Mouse (Mus musculus) heart, embryonic 15.5 days (tissue): Measurements from ENCODE around the gene Crip2. TPM values are rescaled to one million over a fixed set of nuclear protein-coding genes. Genes with fewer than 3 reads are reported as not detected.
A peak's percentile ranks its signal among the peaks of the same experiment; 100 is the strongest.

Experiments used
- ATAC-seq: fragments of 200-750 bp; cut with Nextera tagmentation; replicated peaks from 2 replicates; pipeline ENCODE4 v1.8.0; 2017; ENCODE audit warnings: low read depth, moderate TSS enrichment; ENCODE audit not compliant: insufficient number of reproducible peaks, insufficient read depth, low FRiP score
- H3K27ac ChIP-seq: fragments of 300-500 bp; sonication (generic); 2 replicates; pipeline ENCODE4 v1.5.1; 2015; ENCODE audit warnings: mild to moderate bottlenecking, inconsistent platforms
- H3K27me3 ChIP-seq: fragments of 300-500 bp; sonication (generic); 2 replicates; pipeline ENCODE4 v1.6.1; 2015; ENCODE audit warnings: inconsistent platforms
- H3K36me3 ChIP-seq: fragments of 300-500 bp; sonication (generic); 2 replicates; pipeline ENCODE4 v1.6.1; 2015; ENCODE audit warnings: mild to moderate bottlenecking, inconsistent platforms
- H3K4me1 ChIP-seq: fragments of 300-500 bp; sonication (generic); replicated peaks from 2 replicates; pipeline ENCODE4 v1.6.1; 2015; ENCODE audit warnings: inconsistent platforms
- H3K4me2 ChIP-seq: fragments of 300-500 bp; sonication (generic); 2 replicates; pipeline ENCODE4 v1.6.1; 2015; ENCODE audit warnings: inconsistent platforms, mild to moderate bottlenecking, moderate library complexity
- H3K4me3 ChIP-seq: fragments of 300-500 bp; sonication (generic); 2 replicates; pipeline ENCODE4 v1.5.1; 2015; ENCODE audit warnings: mild to moderate bottlenecking, inconsistent platforms
- H3K9ac ChIP-seq: fragments of 300-500 bp; sonication (generic); 2 replicates; pipeline ENCODE4 v1.6.1; 2015; ENCODE audit warnings: mild to moderate bottlenecking, inconsistent platforms
- H3K9me3 ChIP-seq: fragments of 300-500 bp; sonication (generic); replicated peaks from 2 replicates; pipeline ENCODE4 v1.6.1; 2016; ENCODE audit warnings: inconsistent platforms
- WGBS: fragments of 180-500 bp; shearing (Covaris S2); methylation state at CpG from one replicate; pipeline ENCODE4 v1.1.7; 2015; ENCODE audit warnings: mixed read lengths; 5-methylcytosine and 5-hydroxymethylcytosine counted together
- polyA plus RNA-seq: library from polyadenylated mRNA; unstranded; fragments of >200 nt; fragmentation: Nextera tagmentation; extraction: Ambion mirVana; gene quantifications from 2 replicates; pipeline ENCODE4 v1.2.1, GENCODE M21; 2015

Gene Crip2
- polyA plus RNA-seq = 1,571 and 1,711 TPM in 2 replicates

GRCm38 (mm10) chr12:113139908-113140615 is at the start of gene Crip2:
Gene Crip2, plus strand, starts transcription at chr12:113140236.
- WGBS = under 1% methylated on average over 68 of the region's 68 CpGs
- Histone ChIP-seq H3K27ac (peak within 1 kb of the TSS; percentile 96), H3K36me3 (peaks cover 41% of the 10 kb centered on the region), H3K4me1 (peaks cover 73% of the 10 kb centered on the region), H3K4me3 (peak within 1 kb of the TSS; percentile 67), H3K27me3 (no peaks in the 10 kb centered on the region), H3K9me3 (no peaks in the 10 kb centered on the region), H3K4me2 (peak within 1 kb of the TSS; percentile 78), H3K9ac (peak within 1 kb of the TSS; percentile 73)
- ATAC-seq = peak; percentile 80

DNA sequence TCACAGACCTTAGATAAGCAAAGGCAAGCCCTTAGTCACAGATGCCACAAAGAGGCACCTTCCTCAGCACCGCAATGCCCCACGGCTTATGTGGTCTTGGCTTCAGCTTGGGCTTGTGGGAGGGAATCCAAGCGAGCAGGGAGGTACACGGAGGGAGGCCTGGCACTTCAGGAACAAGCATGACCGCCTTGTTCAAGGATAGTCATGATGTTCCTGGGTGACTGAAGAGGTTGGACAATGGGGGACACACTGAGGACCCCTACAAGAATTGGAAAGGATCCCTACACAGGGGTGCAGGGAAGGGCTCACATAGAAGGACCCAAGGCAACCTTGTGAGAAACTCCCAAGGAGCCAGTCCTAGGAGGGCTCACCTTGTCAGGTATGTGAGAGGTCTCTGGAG is 43.0 kb upstream of the Crip2 start:
- H3K27me3 ChIP-seq = 0 out of 2 replicates have a peak, but pooled peaks cover 3% of the 10 kb centered on the region
- peak overlapping the region; percentile 97 for H3K4me2 ChIP-seq
- peaks cover 41% of the 10 kb centered on the region for H3K4me1 ChIP-seq
- peak overlapping the region; percentile 99; the same call in 1 of the 2 replicates for H3K4me3 ChIP-seq
- H3K9me3 ChIP-seq = no peaks in the 10 kb centered on the region
- no peak for ATAC-seq
- no peaks in the 10 kb centered on the region for H3K36me3 ChIP-seq
- WGBS = 81% methylated on average over 5 of the region's 5 CpGs
- H3K9ac ChIP-seq = peak overlapping the region; percentile 98
- no peak overlapping the region for H3K27ac ChIP-seq

- H3K4me1 ChIP-seq = peaks cover 49% of the 10 kb centered on the region
- peak within 1 kb of the TSS; percentile 99 for H3K4me3 ChIP-seq
- H3K27me3 ChIP-seq = 0 out of 2 replicates have a peak, but pooled peaks cover 3% of the 10 kb centered on the region
- H3K27ac ChIP-seq = peak within 1 kb of the TSS; percentile 79
- peak; percentile 61; the same call in 1 of the 2 replicates for ATAC-seq
- H3K9me3 ChIP-seq = no peaks in the 10 kb centered on the region
- 6% methylated on average over 16 of the region's 53 CpGs for WGBS
- peak within 1 kb of the TSS; percentile 98 for H3K9ac ChIP-seq
- peak within 1 kb of the TSS; percentile 97 for H3K4me2 ChIP-seq
- no peaks in the 10 kb centered on the region for H3K36me3 ChIP-seq
These were observed 42.2 kb upstream of the Crip2 start, which contains the start of gene Mta1 for GRCm38 (mm10) chr12:113097749-113098281. Gene Mta1, plus strand, starts transcription at chr12:113098278.

GRCm38 (mm10) chr12:113098530-113099151 is 41.4 kb upstream of the Crip2 start:
- peak overlapping the region; percentile 97 for H3K4me2 ChIP-seq
- peak overlapping the region; percentile 99 for H3K4me3 ChIP-seq
- peak overlapping the region; percentile 79 for H3K27ac ChIP-seq
- 1% methylated on average over 32 of the region's 60 CpGs for WGBS
- no peaks in the 10 kb centered on the region for H3K36me3 ChIP-seq
- peak; percentile 4; the same call in 1 of the 2 replicates for ATAC-seq
- H3K4me1 ChIP-seq = peaks cover 56% of the 10 kb centered on the region
- no peaks in the 10 kb centered on the region for H3K9me3 ChIP-seq
- 0 out of 2 replicates have a peak, but pooled peaks cover 3% of the 10 kb centered on the region for H3K27me3 ChIP-seq
- peak overlapping the region; percentile 98 for H3K9ac ChIP-seq

DNA sequence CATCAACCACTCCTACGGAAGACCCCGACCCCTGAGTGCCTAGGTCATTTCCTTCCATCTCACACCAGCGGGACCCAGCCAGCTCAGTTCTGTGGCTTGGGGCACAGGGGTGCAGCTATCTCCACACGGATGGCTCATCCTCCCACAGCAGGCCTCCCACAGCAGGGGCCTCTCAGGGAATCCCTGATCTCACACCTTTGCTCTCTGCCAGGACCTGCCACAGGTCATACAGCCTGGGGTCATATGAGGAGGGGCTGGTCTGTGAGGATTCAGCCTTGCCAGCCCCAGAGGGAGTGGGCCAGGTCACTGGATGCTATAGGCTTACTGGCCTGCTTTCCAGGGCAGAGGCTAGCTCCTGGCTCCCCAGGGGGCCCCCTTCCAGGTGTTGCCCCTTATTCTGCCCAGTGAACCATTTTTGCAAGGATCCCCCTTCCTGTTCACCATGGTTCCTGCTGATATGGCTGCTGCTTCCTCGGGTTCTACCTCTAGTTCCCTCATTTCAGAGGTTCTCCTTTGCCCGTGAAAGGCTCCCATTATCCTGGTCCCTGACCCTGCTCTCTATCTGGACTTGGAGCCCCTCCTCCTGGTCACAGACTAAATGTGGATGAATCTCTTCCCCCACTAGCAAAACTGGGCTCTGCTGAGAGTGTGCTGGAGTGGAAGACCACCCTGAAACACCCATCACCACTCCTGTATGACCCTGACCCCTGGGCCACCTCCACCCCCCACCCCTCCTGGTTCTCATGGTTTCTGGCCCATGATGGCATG is 40.4 kb upstream of the Crip2 start:
- no peak for ATAC-seq
- H3K4me3 ChIP-seq = peak overlapping the region; percentile 99
- no peaks in the 10 kb centered on the region for H3K9me3 ChIP-seq
- 0 out of 2 replicates have a peak, but pooled peaks cover 3% of the 10 kb centered on the region for H3K27me3 ChIP-seq
- H3K9ac ChIP-seq = peak overlapping the region; percentile 98
- no peaks in the 10 kb centered on the region for H3K36me3 ChIP-seq
- H3K27ac ChIP-seq = peak overlapping the region; percentile 25; the same call in 1 of the 2 replicates
- 26% methylated on average over 6 of the region's 6 CpGs for WGBS
- peaks cover 63% of the 10 kb centered on the region for H3K4me1 ChIP-seq
- peak overlapping the region; percentile 97 for H3K4me2 ChIP-seq

GRCm38 (mm10) chr12:113100448-113101076 is 39.5 kb upstream of the Crip2 start:
- Histone ChIP-seq H3K27ac (peak overlapping the region; percentile 25), H3K9me3 (no peaks in the 10 kb centered on the region), H3K4me3 (no peak overlapping the region; the same call in 1 of the 2 replicates), H3K9ac (no peak overlapping the region; the same call in none of the 2 replicates), H3K4me2 (peak overlapping the region; percentile 13), H3K27me3 (0 out of 2 replicates have a peak, but pooled peaks cover 3% of the 10 kb centered on the region), H3K36me3 (no peaks in the 10 kb centered on the region), H3K4me1 (peaks cover 63% of the 10 kb centered on the region)
- no peak for ATAC-seq
- WGBS = 60% methylated on average over 5 of the region's 5 CpGs

- peak overlapping the region; percentile 11; the same call in 1 of the 2 replicates for H3K4me2 ChIP-seq
- peak overlapping the region; percentile 25; the same call in 1 of the 2 replicates for H3K27ac ChIP-seq
- H3K4me3 ChIP-seq = no peak overlapping the region
- no peaks in the 10 kb centered on the region for H3K36me3 ChIP-seq
- H3K27me3 ChIP-seq = no peaks in the 10 kb centered on the region
- H3K9ac ChIP-seq = no peak overlapping the region
- no peak for ATAC-seq
- 83% methylated on average over 9 of the region's 9 CpGs for WGBS
- no peaks in the 10 kb centered on the region for H3K9me3 ChIP-seq
- peaks cover 65% of the 10 kb centered on the region for H3K4me1 ChIP-seq
These were observed 38.6 kb upstream of the Crip2 start for GRCm38 (mm10) chr12:113101251-113101960.

DNA sequence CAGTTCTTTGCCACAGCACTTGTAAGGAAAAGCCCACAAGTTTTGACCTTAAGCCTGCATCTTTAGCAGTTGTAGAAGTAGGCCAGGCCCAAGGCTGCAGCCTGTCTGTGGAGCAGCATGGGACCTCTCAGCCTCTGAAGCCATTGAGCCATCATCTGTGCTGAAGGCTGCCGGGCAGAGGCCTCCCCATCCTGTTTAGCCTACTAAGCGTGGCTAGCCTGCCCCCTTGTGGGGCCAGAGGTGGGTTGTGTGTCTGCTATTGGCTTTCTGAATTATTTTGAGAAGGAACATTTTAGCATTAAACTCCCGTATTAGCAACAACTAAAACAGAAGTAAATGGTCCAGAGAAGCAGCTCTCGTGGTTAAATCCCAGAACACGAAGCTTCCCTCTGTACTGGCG is 37.6 kb upstream of the Crip2 start:
- H3K27me3 ChIP-seq = no peaks in the 10 kb centered on the region
- H3K9me3 ChIP-seq = no peaks in the 10 kb centered on the region
- H3K36me3 ChIP-seq = no peaks in the 10 kb centered on the region
- 60% methylated on average over 6 of the region's 6 CpGs for WGBS
- no peak overlapping the region for H3K27ac ChIP-seq
- H3K4me1 ChIP-seq = peaks cover 69% of the 10 kb centered on the region
- H3K4me3 ChIP-seq = no peak overlapping the region
- H3K4me2 ChIP-seq = no peak overlapping the region
- H3K9ac ChIP-seq = no peak overlapping the region
- no peak for ATAC-seq

DNA sequence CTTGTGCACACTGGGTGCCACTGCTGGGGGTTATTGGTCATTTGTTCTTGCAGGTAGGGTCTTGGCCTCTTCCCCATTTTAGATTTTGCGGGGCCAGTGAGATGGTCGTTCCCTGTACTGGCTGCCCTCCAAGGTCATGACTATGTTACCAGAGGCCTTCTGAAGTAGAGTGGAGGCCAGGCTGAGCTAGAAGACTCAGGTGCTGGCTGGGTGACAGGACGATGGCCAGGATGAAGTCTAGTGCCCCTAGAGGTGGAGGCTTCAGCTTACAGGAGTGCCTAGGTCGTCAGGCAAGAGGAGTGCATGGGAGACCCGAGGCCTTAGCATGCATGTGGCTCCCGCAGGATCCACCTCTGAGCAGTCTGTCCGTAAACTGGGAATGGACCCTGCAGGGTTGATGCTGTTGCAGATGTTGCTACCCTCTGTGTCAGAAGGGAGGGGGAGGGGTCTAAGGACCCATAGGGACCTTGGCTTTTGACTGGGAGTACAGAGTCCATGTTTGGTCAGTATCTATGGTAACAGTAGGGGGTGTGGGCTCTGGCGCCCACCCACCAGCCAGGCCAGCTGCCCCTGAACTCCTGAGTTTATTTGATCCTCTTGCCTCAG is 36.1 kb upstream of the Crip2 start:
- Histone ChIP-seq H3K4me1 (peaks cover 70% of the 10 kb centered on the region), H3K27ac (no peak overlapping the region), H3K9ac (no peak overlapping the region), H3K4me3 (no peak overlapping the region), H3K9me3 (no peaks in the 10 kb centered on the region), H3K4me2 (no peak overlapping the region), H3K36me3 (no peaks in the 10 kb centered on the region), H3K27me3 (no peaks in the 10 kb centered on the region)
- WGBS = 77% methylated on average over 8 of the region's 8 CpGs
- ATAC-seq = no peak

DNA sequence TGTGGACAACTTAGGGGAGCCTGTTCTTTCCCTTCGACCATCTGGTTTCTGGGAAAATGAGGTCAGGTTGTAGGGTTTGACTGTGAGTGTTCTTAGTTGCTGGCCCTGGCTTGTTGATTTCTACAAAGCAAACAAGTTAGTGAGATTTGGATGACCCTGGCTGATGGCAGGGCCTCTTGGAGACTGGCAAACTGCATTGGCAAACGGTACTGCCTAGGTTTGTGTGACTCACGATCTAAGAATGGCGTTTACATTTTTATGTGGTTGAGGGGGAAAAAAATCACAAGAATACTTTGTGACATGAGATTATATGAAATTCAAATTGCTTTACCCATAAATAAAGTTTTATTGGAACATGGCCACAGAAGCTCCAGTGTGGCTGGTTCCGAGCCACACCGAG is 33.6 kb upstream of the Crip2 start:
- H3K4me3 ChIP-seq = no peak overlapping the region
- no peak overlapping the region for H3K27ac ChIP-seq
- no peaks in the 10 kb centered on the region for H3K27me3 ChIP-seq
- no peaks in the 10 kb centered on the region for H3K9me3 ChIP-seq
- 79% methylated on average over 6 of the region's 6 CpGs for WGBS
- H3K9ac ChIP-seq = no peak overlapping the region
- no peaks in the 10 kb centered on the region for H3K36me3 ChIP-seq
- H3K4me1 ChIP-seq = peaks cover 51% of the 10 kb centered on the region
- H3K4me2 ChIP-seq = no peak overlapping the region
- ATAC-seq = no peak
